Mouse (Mus musculus) spleen, adult 2 months (tissue): ENCODE data around the gene Ttll12.

Source experiments
- CTCF ChIP-seq: fragments of 200-500 bp; IDR thresholded peaks from 2 replicates; pipeline ENCODE4 v1.5.1; 2011; ENCODE audit warnings: mild to moderate bottlenecking, inconsistent platforms; ENCODE audit not compliant: insufficient read depth, insufficient read length, insufficient replicate concordance; ENCODE audit errors: extremely low read depth
- POLR2A ChIP-seq: fragments of 200-500 bp; IDR thresholded peaks from 2 replicates; pipeline ENCODE4 v1.6.1; 2011; ENCODE audit warnings: low read depth, low read length, inconsistent platforms

GRCm38 (mm10) chr15:83553831-83554230 is 41.1 kb downstream of the Ttll12 start:
- no peak for TF ChIP-seq POLR2A
- TF ChIP-seq CTCF, result no peak
